Mouse (Mus musculus): Measurements from ENCODE around the gene Nucks1.

DNA sequence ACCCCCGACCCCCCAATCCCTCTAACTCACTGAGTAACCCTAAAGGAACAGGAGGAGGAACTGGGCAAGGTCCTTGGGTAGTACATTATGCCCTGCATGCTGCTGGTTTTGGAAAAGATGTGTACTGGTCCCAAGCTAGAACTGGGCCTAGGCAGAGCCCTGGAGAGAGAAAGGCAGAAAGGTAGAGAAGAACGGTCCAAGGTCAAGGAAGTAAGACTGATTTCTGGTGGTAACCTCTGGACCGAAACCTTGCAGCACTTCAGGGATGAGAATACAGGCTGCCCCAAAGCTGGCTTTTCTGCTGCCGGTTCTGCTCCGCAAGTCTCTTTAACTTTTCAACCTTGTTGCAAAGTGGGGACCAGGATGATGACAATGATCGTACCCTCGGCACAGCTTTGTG is 54.2 kb downstream of the Nucks1 start:
- no peak for TF ChIP-seq CTCF (IDR thresholded peaks at IDR 0.05; ENCODE audit: insufficient read depth, low read length)
- no peak for TF ChIP-seq POLR2A (IDR thresholded peaks at IDR 0.05; ENCODE audit: borderline replicate concordance, extremely low read depth, low read depth, low read length)
